Mouse (Mus musculus) urinary bladder, adult 18-20 months (tissue): ENCODE data around the gene Srgap2.

Experiments
- DNase-seq, 2 experiments: peaks; one replicate each; pipeline ENCODE4 v3.0.0; 2022; ENCODE audit warnings: low spot score in 2 of 2, mixed read lengths in 2 of 2

The Srgap2 gene

GRCm38 (mm10) chr1:131473631-131474118 lies 53.5 kb downstream of the Srgap2 start:
- DNase-seq = no peak

DNA sequence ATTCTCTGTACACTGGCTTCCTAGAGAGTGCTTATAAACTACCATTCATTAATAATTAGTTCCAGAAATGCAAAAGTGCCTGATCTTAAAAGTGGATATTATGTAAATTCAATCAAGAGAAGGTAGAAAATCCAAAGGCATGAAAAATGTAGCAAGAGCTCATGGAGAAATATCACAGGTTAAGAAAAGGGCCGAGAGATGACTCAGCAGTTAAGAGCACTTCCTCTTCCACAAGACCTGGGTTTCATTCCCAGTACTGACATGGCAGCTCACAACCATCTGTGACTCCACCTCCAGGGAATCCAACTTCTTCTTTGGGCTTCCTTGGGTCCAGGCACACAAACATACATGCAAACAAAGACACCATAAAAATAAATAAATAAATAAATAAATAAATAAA lies 56.6 kb downstream of the Srgap2 start:
- no peak for DNase-seq

DNA sequence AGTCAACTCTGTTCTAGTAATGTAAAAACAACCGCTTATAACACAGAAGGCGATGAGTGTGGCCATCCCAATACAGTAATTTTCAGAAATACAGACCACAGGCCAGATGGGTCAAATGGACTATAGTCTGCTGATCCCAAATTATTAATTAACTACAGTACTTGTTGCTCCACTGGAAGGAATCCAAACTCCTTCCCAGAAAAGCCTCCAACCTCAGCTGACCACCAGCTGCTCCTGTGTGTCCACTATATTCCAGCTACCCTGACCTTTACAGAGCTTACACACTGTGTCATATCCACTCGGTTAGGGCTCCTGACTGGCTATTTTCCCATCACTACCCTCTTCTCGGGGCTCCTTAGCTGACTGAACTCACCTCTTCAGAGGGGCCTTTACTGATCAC lies 61.3 kb downstream of the Srgap2 start:
- no peak for DNase-seq

DNA sequence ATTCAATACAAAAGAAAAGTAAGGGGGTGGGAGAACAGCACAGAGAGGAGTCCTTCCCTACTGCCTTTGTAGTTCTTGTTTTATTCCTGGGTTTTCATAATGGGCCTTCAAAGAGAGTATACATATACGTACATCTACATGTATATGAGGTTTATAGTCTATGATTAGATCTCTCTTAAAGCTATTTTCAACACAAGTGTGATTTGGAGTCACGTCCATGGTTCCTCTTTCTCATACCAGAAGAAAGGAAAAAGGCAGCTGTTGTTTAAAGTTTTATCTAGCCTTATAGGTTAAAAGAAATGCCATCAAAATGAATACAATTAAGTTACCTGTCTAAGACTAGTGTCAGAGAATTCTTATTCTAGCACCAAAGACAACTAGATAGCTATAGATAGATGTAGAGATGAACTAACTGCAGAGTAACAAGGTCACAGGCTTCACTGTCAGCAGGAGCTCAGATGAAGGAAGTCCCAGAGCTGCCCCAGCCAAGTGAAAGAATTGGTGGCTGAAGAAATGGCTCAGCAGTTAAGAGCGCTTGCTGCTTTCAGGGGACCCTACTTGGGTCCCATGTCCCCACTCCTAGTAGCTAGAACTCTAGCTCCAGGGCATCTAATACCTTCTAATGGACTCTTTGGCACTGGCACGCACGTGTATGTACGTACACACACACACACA lies 63.1 kb downstream of the Srgap2 start:
- DNase-seq = no peak

DNA sequence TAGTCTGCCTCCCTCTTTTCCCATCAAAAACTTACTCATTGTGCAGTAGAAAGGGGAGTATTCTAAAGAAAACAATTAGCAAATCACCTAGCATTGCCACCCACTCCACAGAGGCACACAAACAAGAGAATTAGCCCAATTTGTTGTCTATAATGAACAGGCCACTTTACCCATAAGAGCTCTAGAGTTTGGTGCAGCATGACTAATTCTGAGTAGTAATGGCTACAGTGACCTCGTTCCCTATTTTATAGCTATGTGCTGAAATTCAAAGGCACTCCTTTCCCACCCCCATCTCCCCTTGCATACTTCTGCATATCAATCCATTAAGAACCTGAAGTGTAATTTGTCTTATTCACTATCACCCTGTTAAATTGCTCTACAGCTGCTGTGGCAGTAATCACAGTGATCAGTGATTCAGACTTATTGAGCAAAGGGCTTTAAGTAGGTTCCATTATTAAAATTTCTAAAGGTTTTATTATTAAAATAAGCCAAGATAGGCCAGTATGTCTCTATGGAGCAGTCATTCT lies 64.5 kb downstream of the Srgap2 start:
- DNase-seq = no peak

DNA sequence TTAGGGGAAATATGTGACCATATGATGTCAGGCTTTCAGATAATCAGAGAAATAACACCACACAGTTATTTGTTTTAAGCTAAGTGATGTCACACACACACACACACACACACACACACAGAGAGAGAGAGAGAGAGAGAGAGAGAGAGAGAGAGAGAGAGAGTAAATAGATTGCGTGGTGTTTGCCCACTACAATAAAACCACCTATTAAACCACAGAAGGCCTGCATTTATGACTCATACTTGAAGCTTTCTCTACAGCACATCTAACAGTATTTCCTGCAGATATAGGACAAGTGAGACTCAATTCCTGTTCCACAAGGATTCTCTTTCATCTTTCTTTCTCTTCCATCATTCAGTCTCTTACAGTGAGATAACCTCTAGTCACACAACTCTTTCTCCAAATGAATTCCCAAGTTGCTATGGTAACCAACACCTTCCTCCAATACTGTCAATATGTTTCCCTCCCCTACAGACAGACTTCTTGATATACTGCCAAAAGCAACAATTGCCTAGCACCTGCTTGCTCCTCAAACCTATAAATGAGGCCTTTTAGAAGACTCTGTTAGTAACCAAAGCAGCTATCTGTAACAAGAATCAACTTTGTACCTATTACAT lies 66.1 kb downstream of the Srgap2 start:
- DNase-seq = no peak

GRCm38 (mm10) chr1:131455355-131455890 lies 71.7 kb downstream of the Srgap2 start:
- DNase-seq = no peak

GRCm38 (mm10) chr1:131454386-131454785 lies 72.8 kb downstream of the Srgap2 start:
- no peak for DNase-seq

DNA sequence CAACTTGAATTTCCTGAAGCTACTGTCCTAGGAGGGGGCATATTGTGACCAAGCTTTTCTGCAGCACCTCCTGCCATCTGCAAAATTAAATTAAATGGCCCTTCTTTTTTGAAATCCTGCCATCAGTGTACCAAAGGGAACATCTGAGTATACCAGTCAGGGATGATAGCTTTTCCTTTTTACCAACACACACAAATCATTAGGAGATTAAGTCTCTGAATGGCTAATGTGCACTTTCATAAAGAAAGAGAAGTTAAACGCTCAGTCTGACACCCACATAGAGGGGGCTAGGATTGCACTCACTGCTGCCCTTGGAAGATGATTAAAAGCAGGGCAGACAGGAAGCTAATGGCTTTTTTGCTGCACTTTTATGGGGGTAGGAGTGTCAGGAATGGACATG lies 73.8 kb downstream of the Srgap2 start:
- DNase-seq = no peak

DNA sequence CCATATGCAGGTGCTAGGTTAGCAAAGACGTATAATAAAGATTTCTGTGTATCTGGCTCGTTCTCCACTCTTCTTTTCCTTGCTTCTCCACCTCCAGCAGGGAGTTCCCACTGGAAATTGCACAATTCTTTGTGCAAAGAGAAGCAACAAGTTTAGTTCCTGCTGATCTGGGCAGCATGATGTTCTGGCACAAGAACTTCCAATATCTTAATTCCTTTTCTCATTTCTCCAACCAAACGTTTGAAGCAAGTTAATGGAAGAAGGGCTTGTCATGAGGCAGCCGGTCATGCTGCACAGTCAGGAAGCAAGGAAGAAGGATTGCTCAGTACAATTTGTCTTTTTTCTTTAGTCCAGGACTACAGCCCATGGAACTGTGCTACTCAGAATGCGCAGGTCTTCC lies 78.8 kb downstream of the Srgap2 start:
- DNase-seq = no peak

- DNase-seq = no peak
These were observed 79.8 kb downstream of the Srgap2 start for GRCm38 (mm10) chr1:131447333-131447732.

DNA sequence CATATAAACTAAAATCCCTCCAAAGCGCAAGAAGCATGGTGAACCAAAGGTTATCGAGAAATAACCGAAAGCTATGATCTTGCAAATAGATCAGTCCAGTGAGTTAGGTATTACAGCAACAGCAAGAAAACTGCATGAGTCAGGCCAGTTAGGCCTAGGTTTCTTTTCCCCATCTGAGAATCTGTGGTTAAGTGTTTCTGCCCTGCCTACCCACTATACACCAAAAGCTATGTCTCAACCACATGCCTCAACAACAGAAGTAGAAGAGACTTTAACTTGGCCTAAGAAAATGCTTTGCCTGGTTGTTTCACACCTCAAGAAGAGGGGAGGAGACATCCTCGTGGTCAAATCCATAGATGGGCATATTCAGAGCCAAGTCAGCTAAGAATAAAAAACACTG lies 80.6 kb downstream of the Srgap2 start:
- no peak for DNase-seq

DNA sequence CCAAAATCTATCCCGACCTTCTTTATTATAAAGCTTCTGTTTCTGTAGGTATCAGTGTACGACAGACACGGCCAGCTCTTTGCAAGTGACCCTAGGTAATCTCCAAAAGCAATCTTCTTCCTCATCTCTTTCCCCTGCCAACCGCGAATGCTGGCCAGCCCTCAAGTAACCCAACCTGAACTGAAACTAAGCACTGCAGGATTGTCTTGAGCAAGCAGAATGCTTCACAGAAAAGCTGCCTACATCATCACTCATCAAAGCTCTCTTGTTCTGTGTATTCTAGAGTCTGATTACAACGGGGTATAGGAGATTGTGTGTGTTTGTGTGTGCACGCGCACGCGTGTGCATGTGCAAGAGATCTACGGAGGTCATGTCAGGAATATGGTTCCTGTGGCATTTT lies 88.6 kb downstream of the Srgap2 start:
- DNase-seq = peak; percentile 7 to 15

DNA sequence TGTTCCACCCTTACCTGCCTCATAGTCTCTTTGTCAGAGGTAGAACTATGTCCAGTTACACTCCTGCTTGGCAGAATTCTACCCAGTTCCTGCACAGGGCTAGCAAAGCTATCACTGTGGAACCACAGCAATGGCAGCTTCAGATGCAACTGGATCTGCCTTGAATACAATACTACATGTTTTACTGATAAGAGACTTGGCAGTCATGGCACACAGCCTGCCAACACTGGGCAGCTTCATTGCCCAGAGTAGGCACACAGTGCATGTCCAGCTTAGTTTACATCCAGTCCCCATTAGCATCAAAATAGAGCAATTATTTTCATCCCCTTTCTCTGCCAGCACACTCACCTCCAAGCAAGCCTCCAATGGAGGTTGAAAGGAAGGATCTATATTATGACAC lies 89.2 kb downstream of the Srgap2 start:
- no peak for DNase-seq

DNA sequence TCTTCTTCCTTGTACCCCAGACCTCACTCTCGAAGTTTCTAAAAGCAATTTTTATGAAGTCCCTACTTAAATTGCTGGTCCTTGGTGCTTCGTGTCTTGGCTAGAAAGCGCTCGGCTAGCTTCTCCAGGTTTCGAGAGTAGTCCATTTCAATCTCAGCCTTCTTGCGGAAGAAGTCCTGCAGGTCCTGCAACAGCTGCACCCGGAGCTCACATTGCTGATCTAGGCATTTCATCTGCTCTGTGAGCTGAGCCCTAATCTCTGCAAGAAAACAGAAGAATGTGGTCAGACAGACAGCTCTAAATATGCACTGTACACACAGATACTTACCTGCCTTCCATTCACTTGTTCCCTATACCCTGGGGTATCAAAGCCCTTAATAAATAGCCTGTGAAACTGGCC lies 90.5 kb downstream of the Srgap2 start:
- DNase-seq = no peak

GRCm38 (mm10) chr1:131431456-131432246 lies 95.5 kb downstream of the Srgap2 start:
- no peak for DNase-seq

DNA sequence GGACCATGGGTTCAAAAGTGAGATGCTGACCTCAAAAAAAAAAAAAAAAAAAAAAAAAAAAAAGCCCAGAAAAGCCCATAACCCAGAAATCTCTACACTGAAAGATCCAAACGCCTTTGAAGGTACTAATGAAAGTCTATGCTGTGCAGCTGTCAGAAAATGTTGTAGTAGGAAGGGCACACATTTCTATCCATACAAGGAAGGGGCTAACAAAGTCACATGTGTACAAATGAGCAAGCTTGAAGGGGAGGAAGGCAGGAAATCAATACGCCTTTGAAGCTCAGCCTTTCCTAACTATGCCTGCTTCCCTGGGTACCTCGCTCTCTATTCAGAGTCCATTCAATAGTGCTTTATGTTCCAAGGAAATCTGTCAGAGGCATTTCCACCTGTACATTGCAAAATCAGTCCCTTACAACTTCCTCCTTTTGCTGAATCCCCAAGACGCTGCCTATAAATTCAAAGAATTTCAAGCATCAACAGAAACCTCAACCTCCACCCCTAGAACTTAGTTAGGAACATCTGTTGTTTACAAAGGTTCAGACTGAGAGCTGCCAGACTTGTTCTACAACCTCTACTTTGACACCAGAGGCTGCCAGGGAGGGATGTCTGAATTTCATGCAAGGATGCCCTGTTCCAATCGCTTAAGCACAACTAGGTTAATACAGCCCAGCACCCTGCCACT lies 99.9 kb downstream of the Srgap2 start:
- DNase-seq = peak in 1 of 2 experiments; percentile 32

DNA sequence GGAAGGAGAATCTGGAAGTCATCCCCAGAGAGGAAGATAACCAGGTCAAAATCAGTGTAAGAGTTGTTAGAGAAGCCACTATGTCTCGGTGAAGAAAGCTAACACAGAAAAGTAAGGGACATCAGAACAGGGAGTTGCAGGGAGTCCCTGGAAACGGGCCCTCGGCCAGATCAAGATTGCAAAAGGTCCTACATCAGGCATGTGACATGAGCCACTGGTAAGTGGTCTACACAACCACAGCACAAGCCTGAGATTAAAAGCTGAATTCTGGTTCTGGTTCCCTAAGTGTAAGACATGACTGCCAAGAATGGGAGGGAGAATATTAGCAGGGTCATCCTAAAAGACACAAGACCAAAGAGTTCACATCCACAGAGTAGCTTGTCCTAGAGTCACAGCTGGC lies 104.1 kb downstream of the Srgap2 start:
- DNase-seq = no peak

DNA sequence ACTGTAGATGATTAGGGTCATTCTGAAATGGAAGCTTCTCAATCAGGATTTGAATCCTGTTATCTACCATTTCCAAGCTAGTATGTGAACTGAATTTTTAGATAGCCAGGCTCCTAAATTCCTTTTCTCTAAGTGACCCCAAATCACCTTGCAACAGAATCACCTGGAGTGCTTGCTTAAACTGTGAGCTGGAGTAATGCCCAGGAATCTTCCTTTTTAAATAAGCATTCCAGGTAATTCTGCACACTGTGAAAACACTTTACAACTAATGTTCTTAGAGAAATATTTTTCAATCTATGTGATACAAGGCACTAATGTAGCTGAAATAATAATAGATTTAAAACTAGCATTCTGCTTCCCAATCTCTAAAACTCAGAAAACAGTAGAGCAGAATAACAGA lies 106.0 kb downstream of the Srgap2 start:
- DNase-seq = no peak

GRCm38 (mm10) chr1:131420660-131421059 lies 106.5 kb downstream of the Srgap2 start:
- no peak for DNase-seq

DNA sequence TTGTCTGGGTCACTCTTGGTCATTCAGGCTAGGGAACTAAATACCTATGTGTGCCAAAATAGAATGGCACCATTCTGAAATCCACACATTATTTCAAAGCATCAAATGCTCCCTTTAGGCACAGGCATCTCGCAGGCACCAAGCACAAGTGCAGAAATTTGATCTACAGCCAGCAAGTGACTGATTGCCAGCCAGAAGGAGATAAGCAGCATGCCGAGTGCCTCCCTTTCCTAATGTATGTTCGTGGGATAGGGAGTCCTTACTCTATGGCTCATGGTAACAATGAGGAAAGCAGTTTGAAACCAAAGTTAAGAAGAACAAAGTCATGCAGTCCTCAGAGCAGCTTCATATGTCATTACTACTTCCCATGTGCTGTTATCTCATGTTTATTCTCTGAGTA lies 107.8 kb downstream of the Srgap2 start:
- no peak for DNase-seq
